Mouse (Mus musculus) limb, embryonic 10.5 days (tissue): ENCODE results near the gene Cntn5. TPM values are rescaled to one million over a fixed set of nuclear protein-coding genes. Genes with fewer than 3 reads are reported as not detected.
A peak's percentile ranks its signal among the peaks of the same experiment; 100 is the strongest.

ENCODE experiments used
- DNase-seq: peaks from one replicate; pipeline ENCODE4 v3.0.0-alpha.2; 2017; ENCODE audit warnings: low spot score
- H3K27ac ChIP-seq: fragments of 300-500 bp; sonication (generic); 2 replicates; pipeline ENCODE4 v1.5.1; 2016; ENCODE audit warnings: mild to moderate bottlenecking
- H3K27me3 ChIP-seq: fragments of 300-500 bp; sonication (generic); 2 replicates; pipeline ENCODE4 v1.6.1; 2016; ENCODE audit warnings: low read depth, mild to moderate bottlenecking; ENCODE audit not compliant: poor library complexity, severe bottlenecking
- H3K36me3 ChIP-seq: fragments of 300-500 bp; sonication (generic); 2 replicates; pipeline ENCODE4 v1.6.1; 2016; ENCODE audit warnings: mild to moderate bottlenecking, moderate library complexity
- H3K4me1 ChIP-seq: fragments of 300-500 bp; sonication (generic); 2 replicates; pipeline ENCODE4 v1.6.1; 2016
- H3K4me3 ChIP-seq: fragments of 300-500 bp; sonication (generic); 2 replicates; pipeline ENCODE4 v1.5.1; 2016; ENCODE audit warnings: mild to moderate bottlenecking, moderate library complexity
- H3K9me3 ChIP-seq: fragments of 300-500 bp; sonication (generic); replicated peaks from 2 replicates; pipeline ENCODE4 v1.6.1; 2016; ENCODE audit warnings: mild to moderate bottlenecking
- WGBS: fragments of 180-500 bp; shearing (Covaris S2); methylation state at CpG from one replicate; pipeline ENCODE4 v1.1.7; 2016; 5-methylcytosine and 5-hydroxymethylcytosine counted together
- polyA plus RNA-seq: library from polyadenylated mRNA; unstranded; fragments of >200 nt; fragmentation: Nextera tagmentation; extraction: Ambion mirVana; gene quantifications from 2 replicates; pipeline ENCODE4 v1.2.1, GENCODE M21; 2016

Gene Cntn5
- polyA plus RNA-seq, 1 experiment from 2014 or later = 0.90 TPM

DNA sequence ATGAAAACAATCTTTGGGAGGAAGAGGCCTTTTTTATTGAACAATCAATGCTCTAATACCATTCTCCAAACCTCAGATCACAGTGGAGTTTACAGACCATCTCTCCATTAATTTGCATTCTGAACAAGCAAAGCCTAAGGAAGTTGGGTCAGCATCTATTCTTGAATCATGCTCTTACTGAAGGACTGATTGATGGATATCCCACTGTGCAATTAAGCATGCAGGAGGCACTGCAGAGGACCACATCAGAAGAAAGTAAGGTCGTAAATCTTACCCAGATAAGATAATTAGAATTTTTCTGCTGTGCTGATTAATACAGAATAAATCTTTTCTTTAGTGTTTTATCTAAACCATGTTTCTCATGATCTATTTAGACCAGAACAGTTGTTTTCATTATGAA, 536.2 kb downstream of the Cntn5 start:
- no peaks in the 10 kb centered on the region for H3K36me3 ChIP-seq
- H3K4me1 ChIP-seq = peaks cover 8% of the 10 kb centered on the region; the same call in 1 of the 2 replicates
- no peak overlapping the region for H3K4me3 ChIP-seq
- no peaks in the 10 kb centered on the region for H3K9me3 ChIP-seq
- H3K27ac ChIP-seq = no peak overlapping the region
- WGBS = 44% methylated on average over 1 of the region's 1 CpGs
- no peak for DNase-seq
- H3K27me3 ChIP-seq = no peaks in the 10 kb centered on the region

- Histone ChIP-seq H3K9me3 (no peaks in the 10 kb centered on the region), H3K27ac (no peak overlapping the region), H3K27me3 (no peaks in the 10 kb centered on the region), H3K36me3 (no peaks in the 10 kb centered on the region), H3K4me3 (no peak overlapping the region), H3K4me1 (peaks cover 8% of the 10 kb centered on the region; the same call in 1 of the 2 replicates)
- no peak for DNase-seq
- WGBS = 76% methylated on average over 6 of the region's 6 CpGs
Observed at GRCm38 (mm10) chr9:10366246-10366955, 538.2 kb downstream of the Cntn5 start.

DNA sequence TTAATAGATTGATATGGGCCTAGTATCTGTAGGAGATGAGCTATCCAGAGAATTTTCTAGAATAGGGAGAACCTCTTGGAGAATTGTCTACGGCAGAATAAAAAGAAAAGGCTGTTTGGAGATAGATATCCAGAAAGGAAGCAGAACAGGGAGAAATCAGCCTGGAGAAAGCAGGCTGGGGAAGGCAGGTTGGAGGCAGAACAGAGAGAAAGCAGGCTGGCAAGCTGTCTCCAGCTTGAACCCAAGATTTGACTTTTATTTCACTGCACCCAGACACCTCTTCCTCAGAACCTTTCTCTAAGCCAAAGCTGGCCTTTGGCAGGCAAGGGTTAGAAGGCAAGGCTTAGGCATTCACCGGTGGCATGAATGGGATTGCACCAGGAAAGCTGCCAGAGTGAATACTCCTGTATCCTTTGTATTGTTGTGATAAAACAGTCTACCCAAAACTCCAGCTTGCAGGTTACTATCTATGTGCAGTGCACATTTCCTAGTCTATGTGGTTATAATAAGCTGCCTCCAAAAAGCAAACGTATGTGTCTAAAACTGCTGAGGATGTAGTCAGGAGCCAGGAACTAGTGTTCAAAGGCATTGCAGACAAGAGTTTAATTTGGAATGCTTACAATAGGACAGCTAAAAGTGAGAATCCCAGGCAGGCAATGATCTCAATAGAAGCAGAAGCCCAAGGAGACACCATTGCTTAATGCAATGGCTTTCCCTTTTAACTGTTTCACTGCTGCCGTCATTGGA, 553.5 kb downstream of the Cntn5 start:
- 89% methylated on average over 4 of the region's 4 CpGs for WGBS
- Histone ChIP-seq H3K27me3 (no peaks in the 10 kb centered on the region), H3K27ac (no peak overlapping the region), H3K4me1 (no peaks in the 10 kb centered on the region), H3K9me3 (no peaks in the 10 kb centered on the region), H3K4me3 (no peak overlapping the region), H3K36me3 (no peaks in the 10 kb centered on the region)
- DNase-seq = no peak

GRCm38 (mm10) chr9:10348741-10349140, 555.8 kb downstream of the Cntn5 start:
- H3K27ac ChIP-seq = no peak overlapping the region
- WGBS = 85% methylated on average over 11 of the region's 11 CpGs
- no peaks in the 10 kb centered on the region for H3K36me3 ChIP-seq
- no peaks in the 10 kb centered on the region for H3K4me1 ChIP-seq
- DNase-seq = no peak
- no peaks in the 10 kb centered on the region for H3K27me3 ChIP-seq
- H3K9me3 ChIP-seq = no peaks in the 10 kb centered on the region
- no peak overlapping the region for H3K4me3 ChIP-seq

- 82% methylated on average over 4 of the region's 4 CpGs for WGBS
Observed at GRCm38 (mm10) chr9:10348222-10348621, 556.4 kb downstream of the Cntn5 start.

DNA sequence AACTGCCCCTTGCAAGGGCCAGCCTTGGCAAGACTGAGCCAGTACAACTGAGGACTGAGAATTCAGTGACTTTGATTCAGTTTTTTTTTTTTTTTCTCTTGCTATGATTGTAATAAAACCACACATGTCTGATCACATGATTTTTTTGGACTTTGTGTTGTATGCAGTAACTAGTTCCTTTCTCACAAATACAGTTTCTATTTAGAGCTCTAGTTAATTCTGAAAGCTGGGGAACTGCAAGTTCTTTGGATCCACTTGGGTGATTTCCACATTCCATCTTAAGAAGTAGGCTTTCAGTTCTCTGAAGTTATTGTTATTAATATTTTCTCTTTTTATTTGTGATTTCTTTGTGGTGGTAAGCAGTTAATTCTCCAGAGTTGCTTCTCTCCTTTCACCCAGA, 563.8 kb downstream of the Cntn5 start:
- no peaks in the 10 kb centered on the region for H3K4me1 ChIP-seq
- no peaks in the 10 kb centered on the region for H3K9me3 ChIP-seq
- H3K4me3 ChIP-seq = no peak overlapping the region
- no peak for DNase-seq
- H3K27ac ChIP-seq = no peak overlapping the region
- H3K27me3 ChIP-seq = no peaks in the 10 kb centered on the region
- no peaks in the 10 kb centered on the region for H3K36me3 ChIP-seq

More at GRCm38 (mm10) chr9:10348222-10348621, 556.4 kb downstream of the Cntn5 start:
- Histone ChIP-seq H3K4me1 (no peaks in the 10 kb centered on the region), H3K4me3 (no peak overlapping the region), H3K36me3 (no peaks in the 10 kb centered on the region), H3K9me3 (no peaks in the 10 kb centered on the region), H3K27ac (no peak overlapping the region), H3K27me3 (no peaks in the 10 kb centered on the region)
- no peak for DNase-seq

DNA sequence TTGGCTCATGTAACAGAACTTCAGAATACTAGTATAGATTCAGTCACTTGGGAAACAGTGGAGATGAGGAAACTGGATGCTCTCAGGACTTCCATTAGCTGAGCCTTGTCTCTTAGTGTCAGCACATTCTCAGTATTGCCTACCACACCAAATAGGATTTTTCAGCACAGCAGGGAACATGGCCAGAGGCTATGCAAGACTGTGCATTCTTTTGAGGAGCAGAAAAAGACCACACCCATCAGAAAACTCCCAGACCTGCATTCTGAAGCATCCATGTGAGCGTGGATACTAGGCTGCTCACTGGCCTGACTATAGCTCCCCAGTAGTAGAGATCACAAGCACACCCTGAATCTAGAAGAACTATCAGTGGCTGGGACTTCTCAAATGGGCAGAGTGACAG, 564.9 kb downstream of the Cntn5 start:
- Histone ChIP-seq H3K4me1 (no peaks in the 10 kb centered on the region), H3K27me3 (no peaks in the 10 kb centered on the region), H3K4me3 (no peak overlapping the region), H3K36me3 (no peaks in the 10 kb centered on the region), H3K27ac (no peak overlapping the region), H3K9me3 (no peaks in the 10 kb centered on the region)
- 72% methylated on average over 1 of the region's 1 CpGs for WGBS
- no peak for DNase-seq

- Histone ChIP-seq H3K9me3 (no peaks in the 10 kb centered on the region), H3K27me3 (no peaks in the 10 kb centered on the region), H3K4me1 (no peaks in the 10 kb centered on the region), H3K4me3 (no peak overlapping the region), H3K27ac (no peak overlapping the region), H3K36me3 (no peaks in the 10 kb centered on the region)
- 44% methylated on average over 7 of the region's 7 CpGs for WGBS
- DNase-seq = peak; percentile 66
Observed at GRCm38 (mm10) chr9:10324697-10325368, 579.7 kb downstream of the Cntn5 start.

- H3K36me3 ChIP-seq = no peaks in the 10 kb centered on the region
- no peak overlapping the region for H3K4me3 ChIP-seq
- 0 out of 2 replicates have a peak, but pooled peaks cover 4% of the 10 kb centered on the region for H3K4me1 ChIP-seq
- no peak overlapping the region for H3K27ac ChIP-seq
- H3K9me3 ChIP-seq = no peaks in the 10 kb centered on the region
- WGBS = 28% methylated on average over 2 of the region's 2 CpGs
- no peaks in the 10 kb centered on the region for H3K27me3 ChIP-seq
- peak; percentile 32 for DNase-seq
Observed at GRCm38 (mm10) chr9:10269342-10269741, 635.2 kb downstream of the Cntn5 start.

DNA sequence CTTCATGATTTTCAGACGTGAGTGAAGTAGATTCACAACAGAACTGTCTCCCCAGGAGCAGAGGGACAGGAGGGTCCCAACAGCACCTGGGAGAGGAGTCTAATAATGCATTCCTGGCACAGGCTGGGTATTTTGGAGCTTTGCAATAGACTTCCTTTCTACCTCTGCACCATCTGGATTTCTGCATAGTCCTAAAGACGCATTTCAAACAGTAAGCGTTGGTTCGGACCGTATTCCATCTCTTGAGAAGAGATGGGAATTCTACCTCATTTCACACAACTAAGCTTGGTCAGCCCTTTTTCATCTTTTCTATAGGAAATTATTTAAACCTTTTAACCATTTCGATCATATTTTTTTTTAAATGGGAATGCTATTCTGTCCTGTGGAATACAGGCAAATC, 635.7 kb downstream of the Cntn5 start:
- Histone ChIP-seq H3K27me3 (no peaks in the 10 kb centered on the region), H3K27ac (peak overlapping the region; percentile 58; the same call in 1 of the 2 replicates), H3K4me1 (0 out of 2 replicates have a peak, but pooled peaks cover 4% of the 10 kb centered on the region), H3K9me3 (no peaks in the 10 kb centered on the region), H3K4me3 (no peak overlapping the region), H3K36me3 (no peaks in the 10 kb centered on the region)
- 80% methylated on average over 6 of the region's 6 CpGs for WGBS
- no peak for DNase-seq

DNA sequence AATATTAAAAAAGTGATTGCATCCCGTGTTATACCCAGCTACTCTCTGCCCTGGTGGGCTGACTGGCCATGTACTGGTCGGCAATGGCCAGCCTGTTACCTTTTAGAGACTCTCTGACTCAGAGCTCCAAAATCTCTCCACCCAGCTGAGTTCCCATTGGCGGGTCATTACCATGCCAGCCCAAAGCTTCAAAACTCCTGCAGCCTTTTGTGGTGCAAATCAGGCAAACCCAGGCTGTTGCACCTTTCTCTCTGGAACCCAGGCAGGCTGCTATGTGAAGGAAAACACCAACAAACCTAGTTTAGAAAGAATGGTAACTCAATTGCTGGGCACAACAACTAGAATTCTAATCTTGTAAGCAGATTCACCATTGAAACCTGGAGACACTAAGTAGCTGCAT, 639.0 kb downstream of the Cntn5 start:
- Histone ChIP-seq H3K4me3 (no peak overlapping the region), H3K4me1 (0 out of 2 replicates have a peak, but pooled peaks cover 4% of the 10 kb centered on the region), H3K27me3 (no peaks in the 10 kb centered on the region), H3K27ac (no peak overlapping the region), H3K36me3 (no peaks in the 10 kb centered on the region), H3K9me3 (no peaks in the 10 kb centered on the region)
- no peak for DNase-seq
- 38% methylated on average over 3 of the region's 3 CpGs for WGBS

- no peak for DNase-seq
- Histone ChIP-seq H3K36me3 (no peaks in the 10 kb centered on the region), H3K4me3 (no peak overlapping the region), H3K4me1 (peaks cover 5% of the 10 kb centered on the region), H3K27me3 (no peaks in the 10 kb centered on the region), H3K9me3 (no peaks in the 10 kb centered on the region), H3K27ac (no peak overlapping the region)
- WGBS = 84% methylated on average over 4 of the region's 4 CpGs
Observed at GRCm38 (mm10) chr9:10233364-10233763, 671.2 kb downstream of the Cntn5 start.

DNA sequence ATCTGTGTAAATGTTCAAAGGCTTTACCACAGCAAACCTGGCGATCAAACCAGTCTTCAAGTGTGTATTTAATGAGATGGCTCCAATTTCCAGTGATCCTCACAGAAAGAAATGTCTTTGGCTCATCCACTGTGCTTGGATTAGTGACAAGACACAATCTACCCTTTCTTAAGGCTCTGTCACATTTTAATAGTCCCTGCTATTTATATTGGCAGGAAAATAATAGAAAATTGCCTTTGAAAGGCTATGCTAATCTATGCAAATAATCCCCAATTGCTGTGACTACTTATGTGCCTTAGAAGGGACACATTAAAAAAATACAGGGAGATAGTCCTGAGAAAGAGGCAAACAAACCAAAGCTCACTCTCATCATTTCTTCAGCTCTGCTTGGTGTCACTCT, 672.5 kb downstream of the Cntn5 start:
- Histone ChIP-seq H3K4me3 (no peak overlapping the region), H3K9me3 (no peaks in the 10 kb centered on the region), H3K36me3 (no peaks in the 10 kb centered on the region), H3K4me1 (peaks cover 5% of the 10 kb centered on the region), H3K27me3 (no peaks in the 10 kb centered on the region), H3K27ac (no peak overlapping the region)
- no peak for DNase-seq
- 57% methylated on average over 1 of the region's 1 CpGs for WGBS
